ENCODE assay signal across 19 mouse cellular contexts in genomic region chr9:57276311-57276710, GRCm38 (mm10). TPM values are rescaled to one million over a fixed set of nuclear protein-coding genes. Genes with fewer than 3 reads are reported as not detected.
DNase-seq lines count a peak whose midpoint lies in the region; ATAC-seq lines count a peak whose summit lies in the region.
"Had no signal": no experiment of that assay in that cellular context is flagged by ENCODE, and none has a peak within 500 bp of the region (broad histone marks: within the 10 kb centered on the region; RNA-seq: fewer than 3 reads in every experiment).

No protein-coding gene starts in this region.

- DNase-seq in adrenal gland, postnatal 14 days: peak; percentile 69
- DNase-seq in adrenal gland, adult 18-20 months (ENCODE audit: low spot score in 2 of 2): no peak
- DNase-seq in urinary bladder, postnatal 14 days (ENCODE audit: low spot score): peak; percentile 25
- no peak for DNase-seq in urinary bladder, postnatal 4 days (ENCODE audit: low spot score in 2 of 2)
- DNase-seq in limb, embryonic 10.5 days (ENCODE audit: low spot score): no peak
- DNase-seq: liver, embryonic 13.5 days had no signal

- peaks cover 2% of the 10 kb centered on the region for H3K4me1 ChIP-seq in hindbrain, embryonic 16.5 days (ENCODE audit: control insufficient read depth, insufficient read depth, low read depth, low read length)
- H3K4me1 ChIP-seq in hindbrain, embryonic 12.5 days: peaks cover 4% of the 10 kb centered on the region; the same call in 1 of the 2 replicates
- H3K4me1 ChIP-seq in limb, embryonic 10.5 days: peaks cover 52% of the 10 kb centered on the region

- H3K9ac ChIP-seq in hindbrain, embryonic 16.5 days (ENCODE audit: low read depth, low read length): no peak overlapping the region
- no peak overlapping the region for H3K9ac ChIP-seq in hindbrain, embryonic 12.5 days
- H3K9ac ChIP-seq: embryonic facial prominence, embryonic 15.5 days; kidney, embryonic 15.5 days; liver, embryonic 13.5 days; midbrain, embryonic 13.5 days; neural tube, embryonic 13.5 days had no signal

- H3K4me3 ChIP-seq in hindbrain, embryonic 16.5 days (ENCODE audit: low read length): no peak overlapping the region
- no peak overlapping the region for H3K4me3 ChIP-seq in hindbrain, embryonic 12.5 days
- no peak overlapping the region for H3K4me3 ChIP-seq in limb, embryonic 10.5 days
- H3K4me3 ChIP-seq: embryonic facial prominence, embryonic 15.5 days; kidney, embryonic 15.5 days; liver, embryonic 13.5 days; midbrain, embryonic 13.5 days; neural tube, embryonic 13.5 days had no signal

- H3K36me3 ChIP-seq in hindbrain, embryonic 16.5 days (ENCODE audit: control insufficient read depth, insufficient read depth, low read length): no peaks in the 10 kb centered on the region
- H3K36me3 ChIP-seq in hindbrain, embryonic 12.5 days: no peaks in the 10 kb centered on the region
- H3K36me3 ChIP-seq in limb, embryonic 10.5 days: no peaks in the 10 kb centered on the region
- H3K36me3 ChIP-seq: embryonic facial prominence, embryonic 15.5 days; kidney, embryonic 15.5 days; liver, embryonic 13.5 days; midbrain, embryonic 13.5 days; neural tube, embryonic 13.5 days had no signal

- H3K27ac ChIP-seq in hindbrain, embryonic 16.5 days (ENCODE audit: low read depth, low read length): no peak overlapping the region
- H3K27ac ChIP-seq in hindbrain, embryonic 12.5 days: no peak overlapping the region
- H3K27ac ChIP-seq in limb, embryonic 10.5 days: no peak overlapping the region
- H3K27ac ChIP-seq: embryonic facial prominence, embryonic 15.5 days; kidney, embryonic 15.5 days; liver, embryonic 13.5 days; midbrain, embryonic 13.5 days; neural tube, embryonic 13.5 days had no signal

- no peaks in the 10 kb centered on the region for H3K27me3 ChIP-seq in hindbrain, embryonic 16.5 days (replicated peaks; ENCODE audit: control insufficient read depth, insufficient read depth, low read length)
- peaks cover 7% of the 10 kb centered on the region; the same call in 1 of the 2 replicates for H3K27me3 ChIP-seq in hindbrain, embryonic 12.5 days
- H3K27me3 ChIP-seq in limb, embryonic 10.5 days (ENCODE audit: low read depth, poor library complexity, severe bottlenecking): peaks cover 29% of the 10 kb centered on the region
- H3K27me3 ChIP-seq: embryonic facial prominence, embryonic 15.5 days; kidney, embryonic 15.5 days; midbrain, embryonic 13.5 days had no signal

- no peak overlapping the region for H3K4me2 ChIP-seq in hindbrain, embryonic 16.5 days (ENCODE audit: low read length)
- H3K4me2 ChIP-seq in hindbrain, embryonic 12.5 days (replicated peaks): no peak overlapping the region
- H3K4me2 ChIP-seq: embryonic facial prominence, embryonic 15.5 days; kidney, embryonic 15.5 days; liver, embryonic 13.5 days; midbrain, embryonic 13.5 days; neural tube, embryonic 13.5 days had no signal

- peak; percentile 40; the same call in 1 of the 2 replicates for ATAC-seq in hindbrain, embryonic 16.5 days
- ATAC-seq in hindbrain, embryonic 12.5 days (ENCODE audit: low FRiP score): no peak
- ATAC-seq in inflammation-experienced regulatory T-cells, adult 6 months: no peak
- ATAC-seq: midbrain, embryonic 13.5 days had no signal

- no peaks in the 10 kb centered on the region for H3K9me3 ChIP-seq in hindbrain, embryonic 16.5 days (ENCODE audit: control insufficient read depth, low read length)
- H3K9me3 ChIP-seq in hindbrain, embryonic 12.5 days (replicated peaks): no peaks in the 10 kb centered on the region
- no peaks in the 10 kb centered on the region for H3K9me3 ChIP-seq in limb, embryonic 10.5 days (replicated peaks)
- H3K9me3 ChIP-seq: embryonic facial prominence, embryonic 15.5 days; kidney, embryonic 15.5 days; liver, embryonic 13.5 days; midbrain, embryonic 13.5 days; neural tube, embryonic 13.5 days had no signal

RNA-seq across cellular contexts. Expression of gene 1700017B05Rik, which starts 13.9 kb away (rescaled TPM):
- total RNA-seq in adrenal gland, postnatal 14 days (2021): 36.2 and 45.6 TPM in 2 replicates
- 10 to 100 TPM; 45.7 to 53.6 TPM for total RNA-seq in adrenal gland, adult 18-20 months (2021)
- 3.9 and 5.4 TPM in 2 replicates for polyA plus RNA-seq in hindbrain, embryonic 16.5 days (2015; fragmentation: Nextera tagmentation; extraction: Ambion mirVana)
- polyA plus RNA-seq in hindbrain, embryonic 12.5 days (2016; fragmentation: Nextera tagmentation; extraction: Ambion mirVana): 8.1 TPM in 2 replicates
- polyA plus RNA-seq in limb, embryonic 10.5 days (2016; fragmentation: Nextera tagmentation; extraction: Ambion mirVana): 17.7 and 19.2 TPM in 2 replicates
- 10 to 100 TPM; 15.1 to 27.5 (median 19.5) TPM for polyA plus RNA-seq in inflammation-experienced regulatory T-cells, adult 6 months (2017; shearing (Covaris generic))

RNA-seq across cellular contexts. Expression of gene Trcg1, which starts 40.0 kb away (rescaled TPM):
- not detected in 2 replicates for total RNA-seq in adrenal gland, postnatal 14 days (2021)
- not detected for total RNA-seq in adrenal gland, adult 18-20 months (2021)
- 0.08 TPM in 1 of 2 replicates, not detected in the other for polyA plus RNA-seq in hindbrain, embryonic 16.5 days (2015; fragmentation: Nextera tagmentation; extraction: Ambion mirVana)
- not detected in 2 replicates for polyA plus RNA-seq in hindbrain, embryonic 12.5 days (2016; fragmentation: Nextera tagmentation; extraction: Ambion mirVana)
- not detected in 2 replicates for polyA plus RNA-seq in limb, embryonic 10.5 days (2016; fragmentation: Nextera tagmentation; extraction: Ambion mirVana)
- polyA plus RNA-seq in inflammation-experienced regulatory T-cells, adult 6 months (2017; shearing (Covaris generic)): not detected
- total RNA-seq: common myeloid progenitor, adult 5-6 weeks; hematopoietic stem cell, adult 5-6 weeks; left cerebral cortex, adult 18-20 months had no signal
- polyA plus RNA-seq: brain, embryonic 14.5 days; embryonic facial prominence, embryonic 15.5 days; kidney, embryonic 15.5 days; liver, embryonic 13.5 days; midbrain, embryonic 13.5 days; neural tube, embryonic 13.5 days; stomach, embryonic 14.5 days; urinary bladder, adult 2 months had no signal

Comparison
In these comparisons a context has a peak if more than half of its experiments do, and no peak if none do; other contexts are left out.
1. DNase-seq: peak in adrenal gland, postnatal 14 days (single experiment) and urinary bladder, postnatal 14 days (single experiment); none in adrenal gland, adult 18-20 months (0 of 2), urinary bladder, postnatal 4 days (0 of 2) and limb, embryonic 10.5 days (single experiment).